Mouse (Mus musculus) liver, adult 2 months (tissue): ENCODE data around the gene Sumo2.

ENCODE experiments used
- CTCF ChIP-seq: fragments of 200-500 bp; IDR thresholded peaks from 2 replicates; pipeline ENCODE4 v1.5.1; 2011; ENCODE audit warnings: low read depth, low read length, control low read depth
- POLR2A ChIP-seq: fragments of 200-500 bp; IDR thresholded peaks from 2 replicates; pipeline ENCODE4 v1.6.1; 2011; ENCODE audit warnings: low read length, control low read depth; ENCODE audit not compliant: insufficient read depth; ENCODE audit errors: extremely low read depth

DNA sequence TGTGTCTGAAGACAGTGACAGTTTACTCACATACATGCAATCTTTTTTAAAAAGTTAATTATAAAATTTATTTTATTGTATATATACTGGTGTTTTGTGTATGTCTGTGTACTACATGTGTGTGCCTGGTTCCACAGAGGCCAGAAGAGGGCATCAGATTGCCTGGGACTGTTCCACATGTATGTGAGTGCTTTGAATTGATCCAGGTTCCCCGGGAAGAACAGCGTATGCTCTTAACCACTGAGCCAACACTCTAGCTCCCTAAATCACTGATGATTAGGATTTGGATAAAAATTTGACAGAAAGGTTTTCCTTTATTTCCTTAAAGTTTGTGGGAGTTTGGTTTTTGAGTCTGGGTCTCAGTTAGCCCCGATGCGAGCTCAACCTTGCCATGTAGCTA lies 27.3 kb upstream of the Sumo2 start:
- TF ChIP-seq POLR2A = no peak
- TF ChIP-seq CTCF = peak; percentile 4; the same call in 1 of the 2 replicates
